Mouse (Mus musculus): ENCODE measurements around the gene Epha2.

Epha2 gene

DNA sequence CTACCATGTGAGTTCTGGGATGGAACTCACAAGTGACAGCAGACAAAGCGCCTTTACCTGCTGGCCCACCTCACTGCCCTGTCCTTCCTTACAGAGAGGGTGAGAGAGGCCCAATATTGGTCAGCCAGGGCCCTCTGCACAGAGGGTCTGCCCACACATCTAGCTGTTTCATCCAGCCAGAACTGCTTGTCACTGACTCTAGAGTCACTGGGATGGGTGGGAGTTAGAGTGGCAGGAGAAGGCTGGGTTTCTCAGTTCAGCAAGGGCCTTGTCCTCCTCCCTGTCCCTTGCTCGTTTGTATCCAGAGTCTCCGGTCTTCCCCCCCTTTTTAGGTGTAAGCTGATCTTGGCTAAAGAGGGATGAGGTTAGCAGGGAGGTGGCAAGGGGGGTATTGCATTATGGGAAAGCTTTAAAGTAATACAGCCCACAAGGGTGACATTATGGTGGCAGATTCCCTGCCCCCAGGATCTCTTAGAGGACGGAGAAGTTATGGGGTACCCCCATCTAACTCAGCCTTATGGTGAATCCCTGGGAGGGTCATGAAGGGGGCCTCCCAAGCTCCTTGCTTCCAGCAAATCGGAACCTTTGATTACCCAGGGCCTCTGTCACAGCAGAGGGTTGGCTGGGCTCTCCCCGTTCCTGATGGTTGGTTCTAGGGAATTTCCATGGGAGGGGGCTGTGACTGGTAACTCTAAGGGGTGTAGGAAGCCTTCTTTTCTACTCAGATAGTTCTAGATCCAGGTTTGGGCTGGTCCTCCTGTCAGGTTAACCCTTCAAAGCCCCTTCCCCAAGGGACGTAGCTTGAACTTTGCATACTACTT lies 2.6 kb downstream of the Epha2 start:
- DNase-seq (ENCODE audit: low spot score in 2 of 2), result no peak

DNA sequence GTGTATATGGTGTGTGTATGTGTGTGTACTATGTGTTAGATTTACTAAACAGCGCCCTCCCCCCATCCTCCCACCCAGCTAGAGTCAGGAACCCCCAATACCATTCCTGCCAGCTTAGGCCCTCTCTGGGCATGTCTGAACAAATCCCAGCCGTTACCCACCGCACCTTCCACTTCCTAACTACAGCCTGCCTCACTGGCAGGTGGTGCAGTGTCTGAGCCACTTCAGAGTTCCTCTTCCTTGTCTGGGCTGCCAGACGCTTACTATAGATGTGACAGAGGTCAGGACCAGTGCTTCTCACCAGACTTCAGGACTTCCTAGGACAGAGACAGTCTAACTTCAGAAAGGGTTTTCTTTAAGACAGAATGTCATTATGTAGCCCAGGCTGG lies 3.2 kb downstream of the Epha2 start:
- no peak for DNase-seq (ENCODE audit: low spot score in 2 of 2)

DNA sequence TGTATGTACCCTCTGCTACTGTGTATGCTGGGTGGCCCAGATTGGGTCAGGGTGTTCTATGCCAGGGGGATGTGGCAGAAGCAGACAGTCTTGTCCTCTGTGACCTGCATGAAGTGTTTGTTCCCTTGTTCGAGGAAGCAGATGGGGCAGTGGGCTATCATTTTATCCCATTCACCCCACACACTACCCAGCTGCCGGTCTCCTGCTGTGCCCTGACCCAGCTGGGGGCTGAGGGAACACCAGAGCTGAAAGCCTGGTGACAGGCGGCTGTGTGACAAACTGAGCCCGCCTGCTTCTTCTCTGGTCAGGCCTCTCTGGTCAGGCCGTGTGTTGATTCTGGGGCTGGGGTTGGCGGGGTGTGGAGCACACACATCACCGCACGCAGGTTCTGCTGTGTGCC lies 5.0 kb downstream of the Epha2 start:
- no peak for DNase-seq (ENCODE audit: low spot score in 2 of 2)

DNA sequence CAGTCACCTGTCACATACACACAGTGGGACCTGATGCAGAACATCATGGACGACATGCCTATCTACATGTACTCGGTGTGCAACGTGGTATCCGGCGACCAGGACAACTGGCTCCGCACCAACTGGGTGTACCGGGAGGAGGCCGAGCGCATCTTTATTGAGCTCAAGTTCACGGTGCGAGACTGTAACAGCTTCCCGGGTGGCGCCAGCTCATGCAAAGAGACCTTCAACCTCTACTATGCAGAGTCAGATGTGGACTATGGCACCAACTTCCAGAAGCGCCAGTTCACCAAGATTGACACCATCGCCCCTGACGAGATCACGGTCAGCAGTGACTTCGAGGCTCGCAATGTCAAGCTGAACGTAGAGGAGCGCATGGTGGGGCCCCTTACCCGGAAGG lies 7.3 kb downstream of the Epha2 start:
- DNase-seq (ENCODE audit: low spot score in 2 of 2), result no peak

DNA sequence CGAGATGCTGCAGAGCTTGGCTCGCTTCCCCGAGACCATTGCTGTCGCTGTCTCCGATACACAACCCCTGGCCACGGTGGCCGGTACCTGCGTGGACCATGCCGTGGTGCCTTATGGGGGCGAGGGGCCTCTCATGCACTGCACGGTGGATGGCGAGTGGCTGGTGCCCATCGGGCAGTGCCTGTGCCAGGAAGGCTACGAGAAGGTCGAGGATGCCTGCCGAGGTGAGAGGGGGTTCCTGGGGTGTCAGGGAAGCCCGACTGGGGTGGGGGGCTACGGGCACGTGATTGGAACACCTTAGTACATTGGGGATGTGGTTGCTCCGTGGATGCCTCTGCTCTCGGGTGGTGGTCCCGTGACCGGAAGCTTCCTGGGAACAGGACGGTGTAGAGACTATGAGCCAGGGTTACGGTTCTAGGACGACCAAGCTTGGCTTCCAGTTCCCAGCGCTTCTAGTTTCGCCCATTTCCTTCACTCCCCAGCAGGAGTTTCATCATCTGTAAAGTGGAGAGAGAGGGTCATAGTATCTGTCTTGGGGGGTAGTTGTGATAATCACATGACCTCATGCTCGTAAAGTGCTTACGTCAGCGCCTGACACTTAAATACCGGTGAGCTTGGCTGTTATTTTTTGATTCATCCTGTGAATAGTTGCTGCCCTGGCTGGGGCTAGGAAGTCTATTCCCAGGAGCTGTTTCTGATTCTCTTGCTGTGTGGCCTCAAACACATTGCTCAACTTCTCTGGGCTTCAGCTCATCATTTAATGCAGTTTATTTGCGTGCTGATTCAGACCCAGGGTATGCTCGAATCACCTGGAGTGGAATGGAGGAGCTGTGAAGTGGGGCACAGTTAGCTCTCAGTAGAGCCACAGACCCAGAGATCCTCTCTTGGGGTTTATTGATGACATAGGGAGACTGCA lies 8.1 kb downstream of the Epha2 start:
- no peak for DNase-seq (ENCODE audit: low spot score in 2 of 2)

DNA sequence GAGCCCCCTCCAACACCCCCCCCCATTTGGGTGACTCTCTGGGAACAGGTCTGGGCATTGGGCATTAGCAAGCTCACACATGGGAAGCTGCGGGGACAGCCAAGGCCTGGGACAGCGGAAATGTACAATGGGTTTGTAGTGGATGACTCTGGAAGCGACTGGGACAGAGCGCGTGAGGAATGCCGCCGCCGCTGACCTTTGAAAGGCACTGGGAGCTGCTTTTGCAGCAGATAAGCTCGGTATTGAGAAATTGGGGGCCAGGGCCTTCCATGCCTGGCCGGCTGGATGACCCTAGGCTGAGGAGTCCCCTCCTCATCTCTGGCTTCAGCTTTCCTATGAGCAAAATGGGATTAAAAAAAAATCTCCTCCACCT lies 8.7 kb downstream of the Epha2 start:
- no peak for DNase-seq (ENCODE audit: low spot score in 2 of 2)

DNA sequence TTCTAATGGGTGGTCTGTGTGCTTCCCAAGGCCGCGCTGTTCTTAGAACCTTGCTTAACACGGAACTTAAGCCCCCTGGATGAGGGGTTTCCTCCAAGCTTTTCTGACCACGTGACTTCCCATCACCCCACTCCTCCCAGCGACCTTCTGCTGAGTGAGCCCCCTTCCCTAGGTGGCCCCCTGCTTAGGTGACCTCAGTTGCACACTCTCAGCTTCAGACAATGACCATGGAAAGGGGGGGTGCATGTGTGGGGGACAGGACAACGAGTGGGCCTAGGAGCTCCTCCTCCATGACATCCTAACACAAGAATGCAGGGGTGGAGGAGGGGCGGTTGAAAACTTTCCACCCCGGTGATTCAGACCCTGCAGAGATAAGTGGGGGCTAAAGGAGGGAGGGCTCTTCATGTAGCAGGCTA lies 9.2 kb downstream of the Epha2 start:
- no peak for DNase-seq (ENCODE audit: low spot score in 2 of 2)

DNA sequence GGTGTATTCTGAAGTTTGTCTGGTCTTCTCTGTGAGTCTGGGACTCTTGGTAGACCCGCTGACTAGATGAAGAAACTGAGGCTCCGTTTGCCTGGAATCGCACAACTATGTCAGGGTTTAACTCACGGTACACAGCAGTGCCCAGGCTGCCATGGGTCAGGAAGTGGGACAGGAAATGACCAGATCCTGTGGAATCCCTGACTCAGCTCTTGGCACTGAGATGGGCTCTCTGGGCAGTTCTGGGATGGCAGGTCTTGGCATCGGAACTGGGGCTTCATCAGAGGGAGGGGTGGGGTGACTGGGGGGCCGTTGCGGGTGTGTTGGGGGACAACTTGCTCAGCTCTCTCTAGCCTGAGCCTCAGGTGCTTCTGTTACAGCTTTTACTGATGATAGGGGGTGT lies 10.0 kb downstream of the Epha2 start:
- no peak for DNase-seq (ENCODE audit: low spot score in 2 of 2)

DNA sequence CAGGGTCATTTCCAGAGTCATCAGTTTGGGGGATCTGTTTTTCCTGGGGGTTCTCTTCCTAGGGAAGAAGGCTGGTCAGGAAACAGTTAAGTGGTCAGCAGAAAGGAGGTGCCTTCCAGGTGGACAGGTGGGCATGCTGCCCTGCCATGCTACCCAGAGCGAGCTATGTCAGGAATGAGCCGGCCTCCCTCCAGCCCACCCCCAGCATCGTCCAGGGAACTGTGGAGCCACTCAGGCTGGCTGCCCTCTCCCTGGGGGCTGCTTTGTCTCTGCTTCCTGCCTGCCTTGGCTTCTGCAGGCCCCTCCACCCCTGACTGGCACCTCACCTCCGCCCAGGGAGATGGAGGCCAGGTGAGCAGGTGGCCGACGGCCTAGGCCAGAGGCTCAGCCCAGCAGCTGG lies 10.5 kb downstream of the Epha2 start:
- no peak for DNase-seq (ENCODE audit: low spot score in 2 of 2)

DNA sequence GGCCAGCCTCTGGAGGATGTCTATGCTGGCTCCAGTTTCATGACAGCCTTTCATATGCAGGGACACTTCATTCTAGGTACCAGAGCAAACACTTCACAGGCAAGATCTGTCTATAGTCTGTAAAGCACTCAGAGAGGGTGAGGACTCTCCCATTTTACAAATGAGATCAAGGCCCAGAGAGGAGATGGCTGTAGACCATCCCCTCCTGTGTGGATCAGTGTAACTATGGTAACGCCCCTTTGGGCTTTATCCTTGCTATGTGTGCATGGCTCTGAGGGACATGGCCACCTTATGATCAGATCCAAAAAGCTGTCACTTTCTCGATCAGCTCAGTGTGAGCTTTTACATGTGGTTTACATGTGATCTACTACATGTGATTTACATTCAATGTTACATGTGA lies 10.9 kb downstream of the Epha2 start:
- DNase-seq (ENCODE audit: low spot score in 2 of 2), result no peak

DNA sequence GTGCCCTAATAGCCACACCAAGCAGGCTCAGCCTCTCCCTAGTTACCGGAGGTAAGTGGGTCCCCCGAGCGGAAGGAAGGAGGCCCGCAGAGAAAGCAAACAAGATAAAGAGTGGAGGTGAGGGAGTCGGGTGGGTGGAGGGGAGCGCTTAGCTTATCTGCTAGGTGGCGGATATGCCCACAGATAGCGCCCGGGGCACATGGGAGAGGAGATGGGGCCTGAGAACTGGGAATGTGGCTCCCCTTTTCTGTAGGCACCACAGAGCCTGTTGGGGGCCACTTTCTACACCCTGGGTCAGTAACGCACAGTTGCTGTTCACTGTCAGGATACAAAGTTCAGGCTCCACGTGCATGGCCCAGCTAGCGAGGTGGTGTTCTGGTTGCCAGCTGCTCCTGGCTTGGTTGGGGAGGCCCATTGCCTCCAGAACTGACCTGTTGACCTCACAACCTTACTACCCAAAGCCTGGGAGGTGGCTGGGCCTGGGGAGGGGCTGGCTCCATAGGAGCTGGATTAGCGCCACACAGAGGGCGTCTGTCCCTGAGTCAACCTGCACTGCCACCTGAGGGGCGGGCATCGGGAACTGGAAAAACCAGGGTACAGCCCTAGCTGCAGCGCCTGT lies 11.6 kb downstream of the Epha2 start:
- no peak for DNase-seq (ENCODE audit: low spot score in 2 of 2)

DNA sequence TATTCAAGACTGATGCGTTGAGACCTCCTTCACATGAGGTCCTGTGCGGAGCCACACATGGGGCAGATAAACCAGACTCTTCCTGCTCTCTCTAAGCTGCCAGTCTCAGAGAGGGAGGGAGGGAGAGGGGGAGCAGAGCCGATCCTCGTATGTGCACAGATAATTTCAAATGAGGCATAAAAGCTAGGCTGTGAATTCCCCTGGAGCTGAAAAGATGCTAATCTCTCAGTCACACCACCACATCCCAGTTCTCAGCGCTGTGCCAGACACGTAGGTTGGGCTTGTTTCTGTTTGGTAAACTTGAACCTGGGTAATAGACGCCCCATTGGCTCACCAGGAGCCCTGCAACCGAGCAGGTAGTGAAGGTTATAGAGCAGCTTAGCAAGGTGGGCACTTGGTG lies 12.4 kb downstream of the Epha2 start:
- DNase-seq (ENCODE audit: low spot score in 2 of 2), result no peak

DNA sequence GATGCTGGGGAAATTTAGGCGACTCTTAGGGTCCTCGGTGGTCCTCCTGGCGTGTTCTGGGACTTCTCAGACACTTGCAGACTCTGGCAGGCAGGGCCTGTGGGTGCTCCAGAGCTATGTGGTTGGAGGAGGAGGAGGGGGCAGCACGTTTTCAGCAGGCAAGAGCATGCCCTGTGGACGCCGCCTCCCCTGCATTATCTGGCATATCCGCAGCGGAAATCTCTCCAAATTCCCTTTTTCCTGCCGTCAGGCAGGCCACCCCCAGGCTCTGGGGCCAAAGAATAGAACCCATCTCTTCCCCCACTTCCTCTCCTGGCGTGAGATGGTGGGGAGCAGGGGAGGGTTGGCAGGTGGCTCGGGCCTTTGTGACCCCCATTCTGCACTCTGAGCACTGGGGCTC lies 12.9 kb downstream of the Epha2 start:
- no peak for DNase-seq (ENCODE audit: low spot score in 2 of 2)

DNA sequence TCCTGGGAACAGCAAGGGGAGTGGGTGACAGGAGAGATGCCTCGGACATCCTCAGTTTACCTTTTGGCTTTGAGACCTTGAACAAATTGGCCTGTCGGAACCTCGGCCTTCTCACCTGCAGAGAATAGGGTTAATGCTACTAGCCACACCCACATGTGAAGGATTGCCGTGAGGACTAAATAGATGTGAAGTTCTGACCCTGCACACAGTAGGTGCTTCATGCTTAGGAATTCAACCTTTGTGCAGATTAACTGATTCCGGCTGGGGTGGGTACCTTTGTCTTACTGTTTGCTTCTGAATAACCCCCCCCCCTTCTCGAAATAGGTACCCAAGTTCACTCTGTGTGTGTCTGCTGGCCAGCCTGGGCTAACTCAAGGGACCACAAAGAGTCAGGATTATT lies 13.7 kb downstream of the Epha2 start:
- DNase-seq (ENCODE audit: low spot score in 2 of 2), result no peak

DNA sequence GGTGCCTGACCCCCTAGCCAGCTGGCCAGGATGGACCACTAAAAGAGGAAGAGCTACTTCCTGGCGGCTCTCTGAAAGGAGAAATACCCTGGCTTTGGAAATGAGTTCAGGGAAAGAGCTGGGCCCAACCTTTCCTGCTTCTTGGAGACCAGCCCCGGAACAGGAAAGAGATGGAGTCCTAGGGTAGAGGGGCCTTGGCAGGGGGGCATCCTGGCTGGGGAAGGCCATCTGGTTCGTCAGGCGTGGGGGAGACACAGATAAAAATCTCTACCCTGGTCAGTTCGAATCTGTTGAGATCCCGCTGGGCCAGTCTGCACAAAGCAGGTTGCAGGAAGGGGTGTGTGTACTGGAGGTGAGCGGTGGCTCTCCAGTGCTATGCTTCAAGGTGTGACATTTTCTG lies 15.0 kb downstream of the Epha2 start:
- DNase-seq (ENCODE audit: low spot score in 2 of 2), result no peak

DNA sequence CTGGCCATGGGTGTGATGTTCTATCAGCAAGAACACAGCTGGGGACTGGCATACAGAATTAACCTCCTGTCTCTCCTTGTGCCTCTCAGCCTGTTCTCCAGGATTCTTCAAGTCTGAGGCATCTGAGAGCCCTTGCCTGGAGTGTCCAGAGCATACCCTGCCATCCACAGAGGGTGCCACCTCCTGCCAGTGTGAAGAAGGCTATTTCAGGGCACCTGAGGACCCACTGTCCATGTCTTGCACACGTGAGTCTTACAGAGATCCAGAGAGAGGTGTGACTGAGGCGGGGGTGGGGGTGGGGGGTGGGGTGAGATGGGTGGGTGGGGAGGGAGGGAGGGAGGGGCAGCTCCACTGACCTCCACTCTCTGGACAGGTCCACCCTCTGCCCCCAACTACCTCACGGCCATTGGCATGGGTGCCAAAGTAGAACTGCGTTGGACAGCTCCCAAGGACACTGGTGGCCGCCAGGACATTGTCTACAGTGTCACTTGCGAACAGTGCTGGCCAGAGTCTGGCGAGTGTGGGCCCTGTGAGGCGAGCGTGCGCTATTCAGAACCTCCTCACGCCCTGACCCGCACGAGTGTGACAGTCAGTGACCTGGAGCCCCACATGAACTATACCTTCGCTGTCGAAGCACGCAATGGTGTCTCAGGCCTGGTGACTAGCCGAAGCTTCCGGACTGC lies 15.6 kb downstream of the Epha2 start:
- no peak for DNase-seq (ENCODE audit: low spot score in 2 of 2)

DNA sequence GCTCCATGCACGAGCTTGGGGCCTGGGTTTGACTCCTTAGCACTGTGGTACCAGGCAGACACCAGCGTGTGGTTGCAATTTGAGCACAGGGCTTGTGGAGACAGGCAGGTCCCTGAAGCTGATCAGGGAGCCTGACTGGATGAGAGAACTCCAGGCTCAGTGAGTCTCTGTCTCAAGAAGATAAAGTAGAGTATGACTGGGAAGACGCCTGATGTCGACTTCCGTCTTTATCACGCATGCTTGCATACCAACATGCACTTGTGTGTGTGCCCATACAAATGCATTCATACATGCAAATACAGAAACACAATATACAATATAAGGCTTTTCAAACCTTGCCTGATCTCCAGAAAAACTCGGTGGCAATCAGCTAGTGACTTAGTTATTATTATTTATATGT lies 16.9 kb downstream of the Epha2 start:
- no peak for DNase-seq (ENCODE audit: low spot score in 2 of 2)

DNA sequence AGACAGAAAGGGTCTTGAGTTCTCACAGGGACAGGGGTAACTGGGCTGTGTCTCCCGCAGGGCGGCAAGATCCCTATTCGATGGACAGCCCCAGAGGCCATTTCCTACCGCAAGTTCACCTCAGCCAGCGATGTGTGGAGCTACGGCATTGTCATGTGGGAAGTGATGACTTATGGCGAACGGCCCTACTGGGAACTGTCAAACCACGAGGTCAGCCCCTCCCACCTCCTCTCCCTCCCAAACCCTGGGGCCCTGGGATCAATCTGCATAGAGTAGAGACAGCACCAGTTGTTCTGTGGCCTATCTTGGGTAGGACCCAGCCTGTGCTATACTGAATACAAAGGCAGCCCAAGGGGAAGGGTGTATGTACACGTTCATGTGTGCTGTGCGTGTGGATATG lies 21.5 kb downstream of the Epha2 start:
- no peak for DNase-seq (ENCODE audit: low spot score in 2 of 2)

DNA sequence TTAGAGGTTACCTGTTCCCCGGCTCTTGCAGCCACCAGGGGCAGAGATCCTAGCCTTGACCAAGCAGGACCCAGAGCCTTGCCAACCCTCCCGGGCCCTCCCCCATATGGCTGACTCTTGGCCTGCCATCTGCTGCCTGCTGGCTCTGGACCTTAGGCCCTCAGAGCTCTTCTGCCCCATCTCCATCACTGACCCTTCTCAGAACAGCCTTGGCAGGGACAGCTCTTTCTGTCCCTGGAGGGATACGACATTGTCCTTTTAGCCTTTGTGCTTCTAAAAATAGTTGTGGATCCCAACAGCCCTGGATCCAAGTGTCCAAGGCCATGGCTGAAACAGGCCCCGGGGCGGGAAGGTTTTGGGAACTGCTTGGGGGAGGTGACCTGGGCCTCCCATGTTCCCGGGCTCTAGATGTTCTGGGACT lies 23.7 kb downstream of the Epha2 start:
- no peak for DNase-seq (ENCODE audit: low spot score in 2 of 2)

DNA sequence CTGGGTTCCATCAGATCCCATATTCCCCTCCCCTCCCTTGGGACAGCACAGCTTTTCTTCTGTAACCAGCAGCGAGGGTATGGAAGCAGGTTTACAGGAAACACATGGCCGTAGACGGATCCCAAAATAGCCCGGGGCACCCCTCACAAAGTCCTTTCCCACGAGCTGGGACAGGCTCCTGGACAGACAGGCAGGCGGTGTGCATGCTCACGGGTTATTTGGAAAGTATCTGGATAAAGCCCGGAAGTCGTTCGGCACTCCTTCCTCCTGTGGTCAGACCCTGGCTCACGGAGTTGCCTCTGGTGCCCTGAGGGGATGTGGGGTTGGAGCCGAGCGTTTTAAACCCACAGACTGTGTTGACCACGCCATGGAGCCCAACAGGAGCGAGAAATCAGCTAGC lies 24.6 kb downstream of the Epha2 start:
- DNase-seq (ENCODE audit: low spot score in 2 of 2), result no peak

DNA sequence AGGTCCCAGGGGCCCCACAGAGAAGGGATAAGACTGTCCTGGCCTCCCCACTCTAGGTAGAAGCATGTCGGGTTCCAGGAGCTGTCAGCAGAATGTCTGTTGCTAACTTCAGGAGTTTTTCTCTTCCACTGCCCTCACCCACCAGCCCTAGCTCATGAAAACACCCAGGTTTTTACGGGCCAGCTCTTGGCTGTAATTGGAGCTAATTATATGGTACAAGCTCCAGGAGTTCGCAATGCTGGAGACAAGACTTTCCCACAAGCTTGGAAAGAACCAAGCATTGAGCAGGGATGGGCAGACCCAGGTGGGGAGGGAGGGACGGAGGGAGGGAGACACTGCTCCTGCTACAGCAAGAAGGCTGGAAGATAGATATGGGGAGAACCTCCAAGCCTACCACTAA lies 26.0 kb downstream of the Epha2 start:
- no peak for DNase-seq (ENCODE audit: low spot score in 2 of 2)

DNA sequence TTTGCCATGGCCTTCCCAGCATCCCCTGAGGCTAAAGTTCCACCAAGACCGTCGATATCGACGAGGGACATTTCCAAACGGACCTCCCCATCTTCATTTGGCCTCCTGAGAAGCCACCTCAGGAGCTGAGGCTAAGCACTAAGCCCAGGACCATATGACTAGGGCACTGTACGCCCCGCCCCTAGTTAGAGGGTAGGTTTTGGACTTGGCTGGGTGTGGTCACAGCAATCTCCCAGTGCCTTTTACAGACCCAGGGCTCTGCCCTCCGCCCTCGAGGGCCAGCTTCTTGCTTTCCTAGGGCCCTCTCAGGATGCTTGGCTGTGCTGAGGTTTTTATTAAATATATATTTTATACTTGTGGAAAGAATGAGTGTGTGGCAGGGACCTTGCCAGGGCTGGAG lies 27.7 kb downstream of the Epha2 start:
- no peak for DNase-seq (ENCODE audit: low spot score in 2 of 2)

All from cerebellum, postnatal 4 days (tissue).